Mouse (Mus musculus): ENCODE measurements at regions not wholly inside any gene's neighbourhood (a gene's known extent, or its start where the extent isn't known, plus 50 kb on each side); places are given as distances from the start of the nearest gene placed in this dataset.

DNA sequence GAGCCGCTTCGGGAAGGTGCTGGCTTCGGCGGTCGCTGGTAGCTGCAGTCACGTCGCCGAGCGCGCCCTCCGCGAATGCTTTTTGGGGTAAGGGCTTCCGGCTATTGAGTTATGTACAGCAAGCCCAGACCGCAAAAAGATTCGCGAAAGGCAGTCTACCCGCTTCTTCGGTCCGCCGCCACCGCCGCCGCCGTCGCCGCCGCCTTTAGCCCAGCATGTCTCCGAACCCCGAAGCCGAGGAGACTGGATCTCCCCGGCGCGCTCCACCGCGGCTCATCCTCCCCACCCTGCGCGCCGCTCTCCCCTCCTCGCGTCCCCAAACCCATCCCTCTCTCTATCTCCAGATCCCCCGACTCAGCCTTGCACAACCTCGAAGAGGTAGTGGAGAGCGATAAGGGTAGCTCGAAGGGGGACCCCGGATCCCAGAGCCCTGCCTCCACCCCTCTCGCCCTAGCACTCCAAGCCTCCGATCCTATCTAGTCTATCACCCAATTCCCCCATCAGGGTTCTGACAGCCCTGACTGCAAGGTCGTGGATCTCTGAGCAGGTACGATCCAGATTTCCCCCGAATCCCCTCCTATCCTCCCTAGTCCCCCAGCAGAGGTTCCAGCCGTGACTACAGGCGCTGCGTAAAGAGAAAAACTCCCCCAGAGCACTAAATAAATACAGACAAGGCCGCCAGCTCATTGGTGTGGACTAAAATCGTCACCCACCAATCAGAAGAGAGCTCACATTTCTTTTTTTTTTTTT lies 83.7 kb upstream of the Hsd17b12 start:
- H3K4me1 ChIP-seq (ENCODE audit: control insufficient read depth, insufficient read depth, low read length), result no peaks in the 10 kb centered on the region
- TF ChIP-seq CTCF (IDR thresholded peaks at IDR 0.05; ENCODE audit: control insufficient read depth, insufficient read depth, low read length) (no peak), POLR2A (IDR thresholded peaks at IDR 0.05; ENCODE audit: borderline replicate concordance, control insufficient read depth, low read depth, low read length) (no peak)
- H3K4me3 ChIP-seq (replicated peaks; ENCODE audit: control insufficient read depth, low read depth, low read length), result no peak overlapping the region
- 1% methylated on average over 55 of the region's 55 CpGs for WGBS
- H3K27ac ChIP-seq (ENCODE audit: control insufficient read depth, insufficient read depth, low read depth, low read length, poor library complexity), result no peak overlapping the region

DNA sequence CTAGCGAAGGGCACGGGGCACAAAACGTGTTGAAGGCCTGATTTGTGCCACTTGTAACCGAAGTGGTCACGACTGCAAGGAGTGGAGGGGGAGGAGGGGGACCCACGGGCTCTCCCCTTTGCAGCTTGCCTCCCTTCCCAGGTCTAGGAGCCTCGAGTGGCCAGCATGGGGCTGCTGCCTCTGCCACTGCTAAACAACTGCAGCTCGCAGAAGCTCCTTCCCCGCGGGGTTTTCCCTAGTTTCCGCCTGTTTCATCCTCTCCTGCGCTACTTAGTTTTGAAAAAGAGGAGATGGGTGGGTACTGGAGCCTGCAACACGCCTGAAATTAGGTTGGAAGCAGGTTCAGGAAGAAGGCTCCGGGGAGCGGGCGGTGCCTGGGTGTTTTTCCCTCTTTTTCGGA lies 82.6 kb upstream of the Hsd17b12 start:
- Histone ChIP-seq H3K27ac (ENCODE audit: control insufficient read depth, insufficient read depth, low read depth, low read length, poor library complexity) (no peak overlapping the region), H3K4me3 (replicated peaks; ENCODE audit: control insufficient read depth, low read depth, low read length) (no peak overlapping the region), H3K4me1 (ENCODE audit: control insufficient read depth, insufficient read depth, low read length) (no peaks in the 10 kb centered on the region; the same call in 1 of the 2 replicates)
- 9% methylated on average over 17 of the region's 17 CpGs for WGBS
- no peak for TF ChIP-seq POLR2A (IDR thresholded peaks at IDR 0.05; ENCODE audit: borderline replicate concordance, control insufficient read depth, low read depth, low read length)
- TF ChIP-seq CTCF (IDR thresholded peaks at IDR 0.05; ENCODE audit: control insufficient read depth, insufficient read depth, low read length), result no peak

GRCm38 (mm10) chr2:94239573-94239972 lies 81.8 kb upstream of the Hsd17b12 start:
- 36% methylated on average over 9 of the region's 9 CpGs for WGBS
- no peak overlapping the region for H3K4me3 ChIP-seq (replicated peaks; ENCODE audit: control insufficient read depth, low read depth, low read length)
- TF ChIP-seq CTCF (IDR thresholded peaks at IDR 0.05; ENCODE audit: control insufficient read depth, insufficient read depth, low read length), result no peak
- no peak for TF ChIP-seq POLR2A (IDR thresholded peaks at IDR 0.05; ENCODE audit: borderline replicate concordance, control insufficient read depth, low read depth, low read length)
- H3K27ac ChIP-seq (ENCODE audit: control insufficient read depth, insufficient read depth, low read depth, low read length, poor library complexity), result no peak overlapping the region
- no peaks in the 10 kb centered on the region; the same call in 1 of the 2 replicates for H3K4me1 ChIP-seq (ENCODE audit: control insufficient read depth, insufficient read depth, low read length)

DNA sequence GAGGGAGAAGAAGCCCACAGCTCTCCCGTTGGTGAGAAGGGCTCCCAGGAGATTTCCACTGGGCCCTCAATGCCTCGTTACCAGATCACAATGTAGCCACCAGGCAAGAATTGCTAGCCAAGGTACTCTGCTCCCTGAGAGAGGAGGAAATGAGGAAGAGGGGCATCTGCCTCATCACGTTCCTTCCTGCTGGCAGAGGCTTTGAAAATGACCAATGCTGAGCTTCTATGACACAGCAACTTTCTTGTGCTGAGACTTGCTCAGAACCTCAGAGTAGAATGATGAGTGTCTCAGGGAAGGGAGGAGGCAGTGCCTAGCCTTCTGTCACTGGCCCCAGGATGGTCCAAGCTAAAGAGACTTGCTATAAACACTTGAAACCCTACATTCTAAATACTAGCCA lies 78.7 kb upstream of the Hsd17b12 start:
- Histone ChIP-seq H3K27ac (ENCODE audit: control insufficient read depth, insufficient read depth, low read depth, low read length, poor library complexity) (no peak overlapping the region; the same call in 1 of the 2 replicates), H3K4me1 (ENCODE audit: control insufficient read depth, insufficient read depth, low read length) (no peaks in the 10 kb centered on the region; the same call in 1 of the 2 replicates), H3K4me3 (replicated peaks; ENCODE audit: control insufficient read depth, low read depth, low read length) (no peak overlapping the region)
- TF ChIP-seq CTCF (IDR thresholded peaks at IDR 0.05; ENCODE audit: control insufficient read depth, insufficient read depth, low read length) (no peak), POLR2A (IDR thresholded peaks at IDR 0.05; ENCODE audit: borderline replicate concordance, control insufficient read depth, low read depth, low read length) (no peak)
- 13% methylated on average over 3 of the region's 3 CpGs for WGBS

- WGBS, result 32% methylated on average over 7 of the region's 7 CpGs
- H3K4me1 ChIP-seq (ENCODE audit: control insufficient read depth, insufficient read depth, low read length), result no peaks in the 10 kb centered on the region; the same call in 1 of the 2 replicates
- TF ChIP-seq CTCF (IDR thresholded peaks at IDR 0.05; ENCODE audit: control insufficient read depth, insufficient read depth, low read length) (no peak), POLR2A (IDR thresholded peaks at IDR 0.05; ENCODE audit: borderline replicate concordance, control insufficient read depth, low read depth, low read length) (no peak)
Observed at GRCm38 (mm10) chr2:94233597-94233996, 75.8 kb upstream of the Hsd17b12 start.

GRCm38 (mm10) chr2:94219421-94219820 lies 61.7 kb upstream of the Hsd17b12 start:
- Histone ChIP-seq H3K27ac (ENCODE audit: control insufficient read depth, insufficient read depth, low read depth, low read length, poor library complexity) (no peak overlapping the region), H3K4me1 (ENCODE audit: control insufficient read depth, insufficient read depth, low read length) (peaks cover 4% of the 10 kb centered on the region; the same call in 1 of the 2 replicates), H3K4me3 (replicated peaks; ENCODE audit: control insufficient read depth, low read depth, low read length) (no peak overlapping the region)
- TF ChIP-seq CTCF (IDR thresholded peaks at IDR 0.05; ENCODE audit: control insufficient read depth, insufficient read depth, low read length) (no peak), POLR2A (IDR thresholded peaks at IDR 0.05; ENCODE audit: borderline replicate concordance, control insufficient read depth, low read depth, low read length) (no peak)
- WGBS, result 65% methylated on average over 5 of the region's 5 CpGs

More at GRCm38 (mm10) chr2:94233597-94233996, 75.8 kb upstream of the Hsd17b12 start:
- no peak overlapping the region for H3K4me3 ChIP-seq (replicated peaks; ENCODE audit: control insufficient read depth, low read depth, low read length)
- H3K27ac ChIP-seq (ENCODE audit: control insufficient read depth, insufficient read depth, low read depth, low read length, poor library complexity), result no peak overlapping the region

- no peak overlapping the region for H3K4me3 ChIP-seq (replicated peaks; ENCODE audit: control insufficient read depth, low read depth, low read length)
- no peak overlapping the region for H3K27ac ChIP-seq (ENCODE audit: control insufficient read depth, insufficient read depth, low read depth, low read length, poor library complexity)
- TF ChIP-seq CTCF (IDR thresholded peaks at IDR 0.05; ENCODE audit: control insufficient read depth, insufficient read depth, low read length) (no peak), POLR2A (IDR thresholded peaks at IDR 0.05; ENCODE audit: borderline replicate concordance, control insufficient read depth, low read depth, low read length) (no peak)
- H3K4me1 ChIP-seq (ENCODE audit: control insufficient read depth, insufficient read depth, low read length), result peaks cover 4% of the 10 kb centered on the region; the same call in 1 of the 2 replicates
- 40% methylated on average over 3 of the region's 3 CpGs for WGBS
Observed at GRCm38 (mm10) chr2:94217481-94217880, 59.7 kb upstream of the Hsd17b12 start.

- TF ChIP-seq CTCF (IDR thresholded peaks at IDR 0.05; ENCODE audit: control insufficient read depth, insufficient read depth, low read length) (no peak), POLR2A (IDR thresholded peaks at IDR 0.05; ENCODE audit: borderline replicate concordance, control insufficient read depth, low read depth, low read length) (no peak)
- no peak overlapping the region for H3K4me3 ChIP-seq (replicated peaks; ENCODE audit: control insufficient read depth, low read depth, low read length)
- WGBS, result 12% methylated on average over 3 of the region's 3 CpGs
- peaks cover 4% of the 10 kb centered on the region; the same call in 1 of the 2 replicates for H3K4me1 ChIP-seq (ENCODE audit: control insufficient read depth, insufficient read depth, low read length)
- H3K27ac ChIP-seq (ENCODE audit: control insufficient read depth, insufficient read depth, low read depth, low read length, poor library complexity), result no peak overlapping the region; the same call in 1 of the 2 replicates
Observed at GRCm38 (mm10) chr2:94215455-94215854, 57.7 kb upstream of the Hsd17b12 start.

All from bone marrow, adult 2 months (tissue).